Mouse (Mus musculus) hindlimb bud, embryonic 11.5 days (tissue): ENCODE results near the gene Trim28.
A peak's percentile ranks its signal among the peaks of the same experiment; 100 is the strongest.

Experiments
- DNase-seq: peaks from one replicate; pipeline ENCODE4 v3.0.0-alpha.2; 2012; ENCODE audit warnings: low read depth, low spot score; ENCODE audit errors: extremely low spot score

The Trim28 gene

GRCm38 (mm10) chr7:12998851-12999250, at the start of gene Trim28:
Trim28 (plus strand) TSS chr7:12999114.
- no peak for DNase-seq

DNA sequence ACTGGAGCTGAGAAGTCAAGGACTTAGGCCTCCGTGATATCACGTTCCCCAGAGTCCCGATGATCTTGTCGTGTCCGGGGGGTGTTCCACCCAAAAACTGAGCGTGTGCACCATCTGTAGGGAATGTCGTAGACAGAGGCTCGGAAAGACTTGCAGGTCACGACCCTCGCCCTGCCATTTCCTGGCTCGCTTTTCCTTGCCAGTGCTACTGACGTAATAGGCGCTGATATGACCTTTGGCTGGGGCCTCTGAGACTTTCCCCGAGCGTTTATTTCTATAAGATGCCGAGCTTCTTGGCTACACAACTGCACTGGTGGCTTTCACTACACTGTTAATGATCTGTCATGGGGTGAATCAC, 49.1 kb upstream of the Trim28 start:
- DNase-seq = no peak

DNA sequence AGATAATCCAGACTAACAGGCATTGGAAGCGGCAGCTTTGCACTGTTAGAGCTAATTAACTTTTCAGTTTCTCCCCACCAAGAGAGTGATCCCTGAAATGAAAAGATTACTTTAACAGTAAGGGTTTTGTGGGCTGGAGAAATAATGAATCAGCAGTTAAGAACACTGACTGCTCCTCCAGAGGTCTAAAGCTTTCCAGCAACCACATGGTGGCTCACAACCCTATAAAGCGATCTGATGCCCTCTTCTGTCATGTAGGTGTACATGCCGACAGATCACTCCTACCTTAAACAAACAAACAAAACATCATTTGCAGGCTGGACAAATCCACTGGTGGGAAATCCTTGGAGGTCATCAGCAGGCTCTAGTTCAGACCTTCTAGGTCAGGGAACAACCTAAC, 44.0 kb upstream of the Trim28 start:
- DNase-seq = no peak

DNA sequence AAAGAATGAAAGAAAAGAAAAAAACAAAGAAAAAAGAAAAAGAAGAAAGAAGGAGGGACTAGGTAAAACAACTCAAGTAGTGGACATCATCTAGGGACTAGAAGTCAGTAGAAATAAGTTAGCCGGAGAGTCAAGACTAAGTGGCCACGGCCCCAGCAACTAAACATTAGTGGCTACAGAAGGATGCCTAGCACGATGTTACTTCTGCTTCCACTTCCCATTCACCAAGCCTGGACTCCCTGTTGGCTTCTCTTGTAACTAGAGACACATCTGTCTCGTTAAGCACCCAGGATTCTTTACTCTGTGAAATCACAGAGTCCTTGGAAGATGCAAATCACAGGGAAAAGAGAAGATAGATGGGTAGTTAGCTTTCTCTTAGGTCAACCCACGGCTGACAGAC, 41.4 kb upstream of the Trim28 start:
- DNase-seq = no peak

DNA sequence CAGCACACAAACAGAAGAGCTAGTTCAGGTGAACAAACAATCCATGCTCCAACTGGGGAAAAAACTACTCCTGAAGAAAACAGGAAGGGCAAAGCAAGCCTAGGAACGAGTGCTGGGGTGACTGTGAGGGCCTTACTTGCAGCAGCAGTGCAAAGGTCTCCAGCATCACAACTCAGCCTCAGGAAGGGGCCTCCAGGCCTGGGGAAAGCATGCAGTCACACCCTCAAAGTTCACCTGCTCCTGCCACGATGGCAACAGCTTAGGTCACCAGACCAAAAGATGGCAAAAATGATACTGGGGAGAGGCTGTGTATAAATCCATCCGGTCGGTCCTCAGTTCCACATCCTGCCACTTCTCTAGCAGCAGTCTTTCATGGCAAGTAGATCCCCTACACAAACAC, 40.0 kb upstream of the Trim28 start:
- no peak for DNase-seq

DNA sequence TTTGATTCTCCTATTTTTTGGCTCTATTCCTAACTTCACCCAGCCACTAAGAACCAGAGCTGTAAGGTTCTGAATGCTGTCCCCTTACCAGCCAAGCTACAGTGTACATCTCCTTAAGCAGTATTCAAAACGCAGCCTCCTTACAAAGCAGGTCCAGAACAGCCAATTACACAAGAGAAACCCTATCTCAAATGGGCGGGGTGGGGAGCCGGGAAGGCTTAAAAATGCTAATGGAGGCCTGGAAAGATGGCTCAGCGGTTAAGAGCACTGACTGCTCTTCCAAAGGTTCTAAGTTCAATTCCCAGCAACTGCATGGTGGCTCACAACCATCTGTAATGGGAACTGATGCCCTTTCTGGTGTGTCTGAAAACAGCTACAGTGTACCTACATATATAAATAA, 39.2 kb upstream of the Trim28 start:
- DNase-seq = no peak

GRCm38 (mm10) chr7:12961511-12962141, 37.3 kb upstream of the Trim28 start:
- DNase-seq = no peak

DNA sequence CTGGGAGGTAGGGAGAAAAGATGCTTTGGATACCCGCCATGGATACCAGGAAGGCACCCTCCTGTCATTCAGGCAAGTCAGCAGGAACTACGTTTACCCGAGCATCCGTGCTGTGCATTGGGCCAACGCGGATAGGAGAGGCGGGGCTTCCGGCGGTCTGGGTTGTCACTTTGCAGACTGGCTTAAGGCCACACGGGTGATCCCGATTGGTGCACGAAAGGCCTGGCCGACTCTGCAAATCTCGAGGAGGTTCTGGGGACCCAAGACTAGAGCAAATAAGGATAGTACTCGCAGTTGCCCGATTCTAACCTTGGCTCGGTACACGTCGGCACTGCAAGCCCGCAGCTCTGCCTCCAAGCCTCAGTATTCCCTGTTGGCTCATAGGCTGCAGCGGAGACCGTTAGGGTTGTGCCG, 33.2 kb upstream of the Trim28 start, which contains the start of gene Zfp324:
TSS of gene Zfp324 (plus strand) at position 161 of the 414 bp plus-strand sequence.
- DNase-seq = no peak

GRCm38 (mm10) chr7:12966104-12966845, 32.6 kb upstream of the Trim28 start:
- DNase-seq = no peak

DNA sequence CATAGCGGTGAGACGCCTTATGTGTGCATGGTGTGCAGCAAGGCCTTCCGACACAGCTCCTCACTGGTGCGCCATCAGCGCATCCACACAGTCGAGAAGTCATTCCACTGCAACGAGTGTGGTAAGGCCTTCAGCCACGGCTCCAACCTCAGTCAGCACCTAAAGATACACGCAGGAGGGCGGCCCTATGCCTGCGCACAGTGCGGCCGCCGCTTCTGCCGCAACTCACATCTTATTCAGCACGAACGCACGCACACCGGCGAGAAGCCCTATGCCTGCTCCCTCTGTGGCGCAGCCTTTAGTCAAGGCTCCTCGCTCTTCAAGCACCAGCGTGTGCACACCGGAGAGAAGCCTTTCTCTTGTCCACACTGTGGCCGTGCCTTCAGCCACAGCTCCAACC, 28.0 kb upstream of the Trim28 start:
- no peak for DNase-seq

DNA sequence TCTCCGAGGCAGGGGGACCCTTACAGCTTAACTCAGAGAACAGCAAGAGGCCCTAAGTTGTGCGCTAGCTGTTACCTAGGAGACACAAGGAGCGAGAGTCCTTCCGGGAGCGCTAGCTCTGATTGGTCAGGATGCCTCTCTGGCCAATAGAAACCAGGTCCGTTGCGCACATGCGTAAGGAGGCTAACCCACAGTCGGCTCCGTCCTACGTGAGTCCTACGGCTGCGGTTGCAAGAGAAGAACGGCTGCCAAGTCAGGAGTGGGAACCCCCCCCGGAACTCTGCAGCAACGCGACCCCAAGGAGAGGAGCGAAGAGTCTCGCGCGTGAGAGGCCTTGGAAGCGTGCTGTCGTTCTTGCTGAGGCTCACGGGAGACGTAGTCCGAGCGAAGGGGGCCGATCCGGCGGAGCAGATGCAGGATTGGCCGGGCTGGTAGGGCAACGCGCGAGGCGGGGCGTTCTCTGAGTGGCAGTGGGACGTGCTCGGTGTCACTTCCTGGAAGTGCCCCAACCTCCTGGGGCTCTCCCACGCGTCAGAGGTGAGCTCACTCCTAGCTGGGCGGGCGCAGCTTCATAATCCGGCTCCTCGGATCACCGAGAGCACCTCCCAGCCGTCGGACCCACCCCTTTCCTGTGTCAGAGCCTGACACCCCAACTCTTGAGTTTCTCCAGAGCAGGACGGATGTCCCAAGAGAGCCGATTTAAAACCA, 21.1 kb upstream of the Trim28 start, which contains the start of gene Zfp446:
TSS of gene Zfp446 (plus strand) at position 167 of the 708 bp plus-strand sequence.
- DNase-seq = peak; percentile 89

DNA sequence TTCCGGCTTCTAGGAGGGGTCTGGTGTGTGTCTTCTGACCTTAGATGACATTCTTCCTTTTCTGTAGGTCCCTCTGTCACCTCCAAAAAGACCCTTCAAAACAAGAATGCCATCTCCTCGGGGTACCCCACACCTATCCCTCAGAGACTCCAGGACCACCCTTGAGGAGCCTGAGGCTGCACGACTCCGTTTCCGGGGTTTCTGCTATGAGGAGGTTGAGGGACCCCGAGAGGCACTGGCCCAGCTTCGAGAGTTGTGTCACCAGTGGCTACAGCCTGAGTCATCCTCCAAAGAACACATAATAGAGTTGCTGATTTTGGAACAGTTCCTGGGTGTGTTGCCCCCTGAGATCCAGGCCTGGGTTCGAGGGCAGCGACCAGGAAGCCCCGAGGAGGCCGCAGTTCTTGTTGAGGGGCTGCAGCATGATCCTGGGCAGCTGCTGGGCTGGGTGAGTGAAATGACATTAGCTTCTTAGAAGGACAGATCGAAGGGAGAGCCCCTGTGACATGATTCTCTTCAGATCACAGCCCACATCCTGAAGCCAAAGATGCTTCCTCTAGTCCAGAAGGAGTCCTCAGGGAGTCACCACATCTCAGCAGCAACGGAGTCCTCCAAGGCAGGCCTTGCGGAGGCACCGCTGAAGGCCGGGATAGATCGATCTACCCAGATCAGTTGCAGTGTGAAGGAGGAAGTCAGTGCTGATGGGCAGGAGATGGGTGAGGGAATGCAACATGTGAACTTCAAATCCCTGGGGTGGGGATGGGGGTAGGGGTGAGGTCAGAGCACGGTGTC, 19.8 kb upstream of the Trim28 start:
- no peak for DNase-seq

- no peak for DNase-seq
These were observed 19.1 kb upstream of the Trim28 start for GRCm38 (mm10) chr7:12979776-12980175.

- no peak for DNase-seq
These were observed 18.6 kb upstream of the Trim28 start for GRCm38 (mm10) chr7:12980291-12980690.

- no peak for DNase-seq
These were observed 13.2 kb upstream of the Trim28 start for GRCm38 (mm10) chr7:12985724-12986123.

DNA sequence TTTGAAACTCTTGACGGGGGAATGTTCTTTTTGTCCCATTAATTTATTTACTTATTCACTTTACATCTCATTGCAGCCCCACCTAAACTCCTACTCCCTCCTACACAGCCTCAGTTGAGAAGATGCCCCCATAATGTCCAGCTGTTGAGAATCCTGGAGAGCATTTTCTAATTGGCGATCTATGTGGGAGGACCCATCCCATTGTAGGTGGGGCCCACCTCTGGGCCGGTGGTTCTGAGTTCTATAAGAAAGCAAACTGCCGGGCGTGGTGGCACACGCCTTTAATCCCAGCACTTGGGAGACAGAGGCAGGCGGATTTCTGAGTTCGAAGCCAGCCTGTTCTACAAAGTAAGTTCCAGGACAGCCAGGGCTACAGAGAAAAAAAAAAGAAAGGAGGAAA, 12.0 kb upstream of the Trim28 start:
- no peak for DNase-seq

DNA sequence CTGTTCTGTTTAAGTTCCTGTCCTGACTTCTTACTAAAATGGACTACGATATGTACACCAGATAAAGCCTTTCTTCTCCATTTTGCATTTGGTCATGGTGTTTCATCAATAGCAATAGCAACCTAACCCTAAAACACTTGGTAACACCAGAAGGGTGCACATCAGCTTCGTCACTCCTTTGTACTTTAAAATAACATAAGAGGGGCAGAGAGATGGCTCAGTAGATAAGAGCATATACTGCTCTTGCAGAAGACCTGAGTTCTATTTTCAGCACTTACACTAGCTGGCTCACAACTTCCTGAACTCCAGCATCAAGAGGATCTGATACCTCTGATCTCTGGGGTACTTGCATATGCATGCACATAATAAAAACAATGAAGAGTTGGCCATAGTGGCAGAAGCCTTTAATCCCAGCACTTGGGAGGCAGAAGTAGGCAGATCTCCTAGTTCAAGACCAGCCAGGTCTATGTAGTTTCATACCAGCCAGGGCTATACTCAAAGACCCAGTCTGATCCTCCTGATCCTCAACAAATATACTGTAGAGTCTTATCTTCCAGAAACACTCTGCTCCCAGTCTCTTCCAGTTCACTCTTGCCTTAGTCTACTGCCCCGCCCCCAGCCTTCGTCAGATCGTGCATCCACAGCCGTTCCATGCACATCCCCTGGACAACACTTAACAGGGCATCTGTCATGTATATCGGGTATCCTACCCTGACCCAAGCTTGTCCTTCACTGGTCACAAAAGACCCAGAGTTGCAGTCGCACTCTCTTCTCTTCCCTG, 11.3 kb upstream of the Trim28 start:
- no peak for DNase-seq

- no peak for DNase-seq
These were observed 6.7 kb upstream of the Trim28 start for GRCm38 (mm10) chr7:12992222-12992621.

- no peak for DNase-seq
These were observed 5.8 kb upstream of the Trim28 start for GRCm38 (mm10) chr7:12993148-12993547.

DNA sequence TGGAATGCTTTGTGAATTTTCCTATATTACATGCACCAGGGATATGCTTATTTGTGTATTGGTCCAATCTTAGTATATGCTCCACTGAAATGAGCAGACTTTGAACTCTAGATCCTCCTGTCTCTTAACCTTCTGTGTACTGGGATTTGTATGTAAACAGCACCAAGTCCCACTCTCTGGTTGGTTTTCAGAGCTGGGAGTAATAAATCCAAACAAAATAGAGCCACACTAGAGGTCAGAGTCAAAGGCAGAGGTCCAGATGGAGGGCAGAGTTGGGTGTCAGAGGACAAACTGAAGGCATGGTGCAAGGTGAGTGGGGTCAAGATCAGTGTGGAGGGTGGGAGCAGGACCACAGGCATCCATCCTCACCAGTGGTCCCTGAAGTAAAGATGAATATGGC, 3.1 kb upstream of the Trim28 start:
- no peak for DNase-seq
